Mouse (Mus musculus) spleen, adult 2 months (tissue): ENCODE data around the gene Rhoj. TPM values are rescaled to one million over a fixed set of nuclear protein-coding genes. Genes with fewer than 3 reads are reported as not detected.

Experiments used
- DNase-seq, 2 experiments: peaks; one replicate each; pipeline versions ENCODE4 v3.0.0 to v3.0.0-alpha.2; 2012 to 2021; ENCODE audit warnings: low spot score in 2 of 2, low read depth in 1 of 2
- H3K27ac ChIP-seq: fragments of 200-500 bp; 2 replicates; pipeline ENCODE4 v1.5.1; 2012; ENCODE audit warnings: low read length, inconsistent platforms; ENCODE audit not compliant: insufficient read depth
- H3K27me3 ChIP-seq: fragments of 200-500 bp; 2 replicates; pipeline ENCODE4 v1.6.1; 2012; ENCODE audit warnings: mild to moderate bottlenecking, moderate library complexity, low read length, inconsistent platforms; ENCODE audit not compliant: control insufficient read depth, insufficient read depth
- H3K36me3 ChIP-seq: fragments of 200-500 bp; 2 replicates; pipeline ENCODE4 v1.6.1; 2012; ENCODE audit warnings: mild to moderate bottlenecking, low read length, inconsistent platforms; ENCODE audit not compliant: control insufficient read depth, insufficient read depth
- H3K4me1 ChIP-seq: fragments of 200-500 bp; 2 replicates; pipeline ENCODE4 v1.6.1; 2011; ENCODE audit warnings: inconsistent platforms; ENCODE audit not compliant: control insufficient read depth, insufficient read depth, insufficient read length
- H3K4me3 ChIP-seq: fragments of 200-500 bp; 2 replicates; pipeline ENCODE4 v1.5.1; 2011; ENCODE audit warnings: mild to moderate bottlenecking, inconsistent platforms; ENCODE audit not compliant: insufficient read depth, insufficient read length; ENCODE audit errors: extremely low read depth
- CTCF ChIP-seq: fragments of 200-500 bp; IDR thresholded peaks from 2 replicates; pipeline ENCODE4 v1.5.1; 2011; ENCODE audit warnings: mild to moderate bottlenecking, inconsistent platforms; ENCODE audit not compliant: insufficient read depth, insufficient read length, insufficient replicate concordance; ENCODE audit errors: extremely low read depth
- POLR2A ChIP-seq: fragments of 200-500 bp; IDR thresholded peaks from 2 replicates; pipeline ENCODE4 v1.6.1; 2011; ENCODE audit warnings: low read depth, low read length, inconsistent platforms
- WGBS: fragments of 180-500 bp; shearing (Covaris S2); methylation state at CpG from one replicate; pipeline ENCODE4 v1.1.7; 2018; 5-methylcytosine and 5-hydroxymethylcytosine counted together
- polyA plus RNA-seq: library from polyadenylated mRNA; depleted of rRNA; stranded (reverse); fragments of >200 nt; gene quantifications from 2 replicates; pipeline ENCODE4 v1.2.3, GENCODE M21; 2012; rRNA removed

Gene Rhoj
- polyA plus RNA-seq = 8.7 and 11.3 TPM in 2 replicates

DNA sequence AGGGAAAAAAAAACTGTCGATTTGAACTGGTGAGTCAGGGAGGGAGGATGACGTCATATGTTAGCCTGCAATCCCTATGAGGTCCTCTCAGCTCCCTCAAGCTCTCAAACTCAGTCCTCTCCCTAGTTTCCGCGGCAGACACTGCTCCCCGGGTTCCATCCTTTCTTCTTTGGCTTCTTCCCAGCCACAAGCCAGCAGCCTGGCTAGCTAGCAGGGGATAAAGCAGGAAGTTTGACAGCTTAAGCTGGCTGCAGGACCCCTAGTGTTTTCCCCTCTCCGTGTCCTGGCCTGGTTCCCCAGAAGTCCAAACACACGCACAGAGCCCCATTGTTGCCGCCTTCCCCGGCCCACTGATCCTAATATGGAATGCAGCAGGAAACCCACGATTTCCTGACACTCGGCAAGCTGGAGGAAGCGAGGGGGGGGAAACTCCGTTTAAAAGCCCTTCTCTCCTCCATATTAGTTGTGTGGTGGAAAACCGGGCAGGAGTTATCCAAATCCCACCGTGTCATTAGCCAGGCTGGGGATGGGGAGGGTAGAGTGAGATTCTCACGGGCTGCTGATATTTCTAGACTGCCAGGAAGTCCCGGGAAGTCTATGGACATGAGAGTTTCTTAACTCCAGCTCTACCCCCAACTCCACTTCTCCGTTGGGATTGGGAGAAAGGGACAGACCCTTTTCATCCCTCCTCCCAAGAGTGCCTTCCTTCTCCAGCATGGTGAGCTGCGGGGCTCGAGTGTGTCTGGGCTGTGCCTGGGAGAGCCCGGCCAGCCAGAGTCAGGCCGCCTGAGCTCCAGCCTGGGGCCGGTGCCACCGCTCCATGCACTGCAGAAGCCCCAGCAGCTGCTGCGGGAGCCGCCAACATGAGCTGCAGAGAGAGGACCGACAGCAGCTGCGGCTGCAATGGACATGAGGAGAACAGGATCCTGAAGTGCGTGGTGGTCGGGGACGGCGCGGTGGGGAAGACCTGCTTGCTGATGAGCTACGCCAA lies at the start of gene Rhoj:
Rhoj (plus strand) TSS at position 362 of the 991 bp plus-strand sequence.
- H3K4me1 ChIP-seq = no peaks in the 10 kb centered on the region
- peak within 1 kb of the TSS; percentile 48 for H3K4me3 ChIP-seq
- WGBS = 2% methylated on average over 34 of the region's 34 CpGs
- no peak for DNase-seq
- H3K36me3 ChIP-seq = no peaks in the 10 kb centered on the region
- H3K27ac ChIP-seq = peak within 1 kb of the TSS; percentile 80
- TF ChIP-seq POLR2A = no peak; the same call in 1 of the 2 replicates
- TF ChIP-seq CTCF = no peak
- peaks cover 5% of the 10 kb centered on the region; the same call in 1 of the 2 replicates for H3K27me3 ChIP-seq

DNA sequence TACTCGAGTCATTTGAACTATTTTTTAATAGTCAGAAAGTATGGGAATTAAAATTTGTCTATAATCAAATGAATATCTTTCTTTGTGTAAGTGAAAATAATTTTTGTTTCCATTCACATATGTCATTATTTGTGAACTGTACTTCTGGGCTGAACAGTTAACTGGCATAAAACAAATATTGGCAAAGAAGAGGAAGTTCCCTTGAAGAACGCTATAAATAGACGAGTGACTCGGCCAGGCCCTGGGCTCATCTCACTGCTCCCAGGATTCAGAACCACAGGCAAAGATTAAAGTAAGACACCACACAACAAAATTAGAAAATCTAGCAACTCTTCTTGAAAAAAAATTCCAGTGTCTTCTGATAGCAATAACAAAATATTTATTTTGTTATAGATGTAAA lies 36.4 kb upstream of the Rhoj start:
- H3K27me3 ChIP-seq = no peaks in the 10 kb centered on the region; the same call in 1 of the 2 replicates
- no peak overlapping the region; the same call in 1 of the 2 replicates for H3K4me3 ChIP-seq
- TF ChIP-seq CTCF = no peak
- TF ChIP-seq POLR2A = no peak
- no peaks in the 10 kb centered on the region for H3K36me3 ChIP-seq
- DNase-seq = no peak
- H3K4me1 ChIP-seq = no peaks in the 10 kb centered on the region
- no peak overlapping the region for H3K27ac ChIP-seq
- 22% methylated on average over 4 of the region's 4 CpGs for WGBS

DNA sequence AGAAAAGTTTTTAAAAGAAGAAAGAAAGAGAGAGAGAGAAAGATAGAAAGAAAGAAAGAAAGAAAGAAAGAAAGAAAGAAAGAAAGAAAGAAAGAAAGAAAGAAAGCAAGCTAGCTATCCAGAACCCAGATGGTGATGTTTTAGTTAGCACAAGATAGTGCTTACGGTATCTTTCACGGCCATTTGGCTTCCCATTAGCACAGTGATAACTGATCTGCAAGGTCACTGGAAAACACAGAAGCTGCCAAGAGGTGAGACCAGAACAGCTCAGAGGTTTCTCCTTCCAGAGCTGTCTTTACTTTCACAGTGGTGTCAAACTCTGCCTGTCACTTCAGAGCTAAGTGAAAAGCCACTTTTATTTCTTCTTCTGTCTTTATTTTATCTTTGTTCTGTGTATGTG lies 32.4 kb upstream of the Rhoj start:
- no peak overlapping the region for H3K27ac ChIP-seq
- no peaks in the 10 kb centered on the region; the same call in 1 of the 2 replicates for H3K27me3 ChIP-seq
- 79% methylated on average over 2 of the region's 2 CpGs for WGBS
- no peaks in the 10 kb centered on the region for H3K4me1 ChIP-seq
- H3K36me3 ChIP-seq = no peaks in the 10 kb centered on the region
- no peak for TF ChIP-seq CTCF
- no peak for TF ChIP-seq POLR2A
- no peak for DNase-seq
- H3K4me3 ChIP-seq = no peak overlapping the region

DNA sequence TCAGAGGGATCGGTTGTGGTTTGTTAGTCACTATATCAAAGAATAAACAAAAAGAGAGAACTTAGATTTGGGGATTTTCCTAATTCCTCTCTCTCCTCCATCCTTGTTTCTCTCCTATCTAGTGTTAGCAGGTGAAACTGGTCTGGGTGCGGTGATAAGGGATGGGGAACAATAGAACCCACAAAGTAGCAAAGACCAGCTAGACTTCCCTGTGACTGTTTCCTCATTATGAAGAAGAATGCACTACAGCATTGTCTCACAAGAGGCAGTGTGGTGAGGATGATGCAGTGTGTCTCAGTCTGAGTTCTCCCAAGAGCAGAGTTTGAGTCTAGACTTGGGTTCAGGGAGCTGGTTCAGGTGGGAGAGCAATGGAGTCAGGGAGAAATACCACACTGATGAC lies 30.7 kb upstream of the Rhoj start:
- H3K27me3 ChIP-seq = no peaks in the 10 kb centered on the region; the same call in 1 of the 2 replicates
- no peak overlapping the region for H3K27ac ChIP-seq
- H3K36me3 ChIP-seq = no peaks in the 10 kb centered on the region
- no peaks in the 10 kb centered on the region for H3K4me1 ChIP-seq
- 77% methylated on average over 2 of the region's 2 CpGs for WGBS
- no peak for DNase-seq
- H3K4me3 ChIP-seq = no peak overlapping the region
- no peak for TF ChIP-seq POLR2A
- TF ChIP-seq CTCF = no peak

DNA sequence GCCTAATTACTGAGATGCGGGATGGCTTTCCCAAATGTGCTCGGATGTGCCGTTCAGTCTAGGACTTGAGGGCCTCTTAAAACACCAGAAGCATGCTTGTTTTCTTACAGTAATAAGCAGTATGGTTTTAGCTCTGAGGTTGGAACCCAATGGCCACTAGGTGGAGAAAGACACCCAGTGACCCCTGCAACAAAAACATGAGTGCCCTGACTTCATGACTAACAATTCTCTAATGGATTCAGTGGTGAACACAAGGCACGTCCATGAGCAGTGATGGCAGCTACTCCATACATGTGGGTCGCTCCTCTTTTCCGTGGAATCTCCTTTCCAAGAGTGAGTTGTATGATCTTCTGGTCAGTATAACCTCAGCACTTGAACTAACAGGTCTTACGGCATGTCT lies 27.6 kb upstream of the Rhoj start:
- no peak for DNase-seq
- WGBS = 70% methylated on average over 7 of the region's 7 CpGs
- no peaks in the 10 kb centered on the region for H3K27me3 ChIP-seq

DNA sequence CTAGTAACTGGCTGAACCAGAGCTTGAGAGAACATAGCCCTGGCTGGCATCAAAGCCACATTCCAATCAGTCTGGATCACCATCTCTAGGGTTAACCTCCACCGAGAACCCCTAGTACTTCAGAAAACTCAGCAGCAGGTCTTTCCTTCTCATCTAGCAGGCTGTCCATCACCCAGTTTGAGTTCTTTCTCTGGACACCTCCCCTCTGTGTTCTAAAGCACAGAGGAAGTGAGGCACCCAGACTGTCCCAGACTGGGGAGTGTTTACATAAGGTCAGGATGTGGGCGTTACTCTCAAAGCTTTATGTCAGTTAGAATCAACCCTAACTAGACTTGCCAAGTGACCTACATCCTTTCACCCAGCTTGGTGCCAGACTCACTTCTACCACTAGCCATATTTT lies 24.9 kb upstream of the Rhoj start:
- no peaks in the 10 kb centered on the region for H3K27me3 ChIP-seq
- H3K27ac ChIP-seq = no peak overlapping the region
- WGBS = 11% methylated on average over 2 of the region's 2 CpGs
- no peak overlapping the region for H3K4me3 ChIP-seq
- no peaks in the 10 kb centered on the region for H3K36me3 ChIP-seq
- TF ChIP-seq CTCF = no peak
- TF ChIP-seq POLR2A = no peak
- peak in 1 of 2 experiments; percentile 6 for DNase-seq
- H3K4me1 ChIP-seq = 0 out of 2 replicates have a peak, but pooled peaks cover 2% of the 10 kb centered on the region

More for the DNA sequence above, 27.6 kb upstream of the Rhoj start:
- TF ChIP-seq CTCF (no peak), POLR2A (no peak)
- H3K36me3 ChIP-seq = no peaks in the 10 kb centered on the region
- H3K4me1 ChIP-seq = 0 out of 2 replicates have a peak, but pooled peaks cover 2% of the 10 kb centered on the region
- H3K27ac ChIP-seq = no peak overlapping the region
- no peak overlapping the region for H3K4me3 ChIP-seq
